Mouse (Mus musculus) CH12.LX (cell line): ENCODE results near the gene Fam187a. TPM values are rescaled to one million over a fixed set of nuclear protein-coding genes. Genes with fewer than 3 reads are reported as not detected.

Experiments
- DNase-seq: peaks from one replicate; pipeline ENCODE4 v3.0.0-alpha.2; 2013; ENCODE audit errors: extremely low read depth
- H3K27ac ChIP-seq: 2 replicates; pipeline ENCODE4 v1.5.1; 2012; ENCODE audit warnings: low read depth, mild to moderate bottlenecking, control low read depth, moderate library complexity; ENCODE audit not compliant: insufficient read depth
- H3K27me3 ChIP-seq: replicated peaks from 2 replicates; pipeline ENCODE3; 2012; ENCODE audit warnings: inconsistent platforms
- H3K36me3 ChIP-seq, 2 experiments: replicated peaks in 1 of 2; 2 replicates each; pipeline versions ENCODE3 to v1.6.1; 2012; ENCODE audit warnings: inconsistent platforms in 1 of 2, low read length in 1 of 2, mild to moderate bottlenecking in 1 of 2, mixed read lengths in 1 of 2, moderate library complexity in 1 of 2; ENCODE audit not compliant: control insufficient read depth in 1 of 2, insufficient read depth in 1 of 2
- H3K4me1 ChIP-seq, 2 experiments: 2 replicates each; pipeline ENCODE4 v1.6.1; 2012; ENCODE audit warnings: inconsistent platforms in 1 of 2, moderate library complexity in 1 of 2; ENCODE audit not compliant: insufficient read depth in 2 of 2, control insufficient read depth in 1 of 2
- H3K4me2 ChIP-seq: 2 replicates; pipeline ENCODE4 v1.6.1; 2012; ENCODE audit warnings: low read depth, mild to moderate bottlenecking, control low read depth; ENCODE audit not compliant: poor library complexity, insufficient read depth, severe bottlenecking
- H3K4me3 ChIP-seq, 3 experiments: fragments of 150-350 bp in 1 of 3; sonication (generic) in 1 of 3; replicated peaks in 1 of 3; 2 replicates each; pipeline versions ENCODE3 to v1.5.1; 2011 to 2012; ENCODE audit warnings: low read depth in 2 of 3, low read length in 2 of 3, mild to moderate bottlenecking in 2 of 3, moderate library complexity in 2 of 3, control low read depth in 1 of 3, improper control_type of control experiment in 1 of 3, inconsistent platforms in 1 of 3, mixed read lengths in 1 of 3; ENCODE audit not compliant: poor library complexity in 1 of 3
- H3K79me2 ChIP-seq: replicated peaks from 2 replicates; pipeline ENCODE4 v1.6.1; 2012; ENCODE audit warnings: mild to moderate bottlenecking, moderate library complexity; ENCODE audit not compliant: control insufficient read depth, poor library complexity, insufficient read depth, severe bottlenecking; ENCODE audit errors: extremely low read depth
- H3K9ac ChIP-seq: 2 replicates; pipeline ENCODE4 v1.6.1; 2012; ENCODE audit warnings: low read depth, mild to moderate bottlenecking, control low read depth, moderate library complexity; ENCODE audit not compliant: insufficient read depth
- H3K9me3 ChIP-seq: replicated peaks from 2 replicates; pipeline ENCODE3; 2012; ENCODE audit warnings: low read length, inconsistent platforms, mixed read lengths
- CHD1 ChIP-seq: IDR thresholded peaks from 2 replicates; pipeline ENCODE4 v1.6.1; 2012; ENCODE audit warnings: low read depth, low read length, improper control_type of control experiment, inconsistent platforms
- CHD2 ChIP-seq: IDR thresholded peaks from 2 replicates; pipeline ENCODE4 v1.6.1; 2011; ENCODE audit warnings: low read length, improper control_type of control experiment
- CTCF ChIP-seq, 2 experiments: IDR thresholded peaks in 1 of 2; conservative IDR thresholded peaks in 1 of 2; 2 replicates each; pipeline ENCODE4 v1.5.1; 2011 to 2012; ENCODE audit warnings: low read depth in 2 of 2, low read length in 2 of 2, improper control_type of control experiment in 1 of 2, inconsistent platforms in 1 of 2, mild to moderate bottlenecking in 1 of 2, moderate library complexity in 1 of 2
- E2F4 ChIP-seq: IDR thresholded peaks from 2 replicates; pipeline ENCODE4 v1.6.1; 2011; ENCODE audit warnings: low read depth, low read length, improper control_type of control experiment; ENCODE audit not compliant: insufficient replicate concordance
- ELF1 ChIP-seq: IDR thresholded peaks from 2 replicates; pipeline ENCODE4 v1.6.1; 2014; ENCODE audit warnings: low read depth, mild to moderate bottlenecking, inconsistent platforms, low read length, improper control_type of control experiment
- GABPA ChIP-seq: IDR thresholded peaks from 2 replicates; pipeline ENCODE4 v1.6.1; 2012; ENCODE audit warnings: low read depth, low read length, improper control_type of control experiment, inconsistent platforms; ENCODE audit not compliant: insufficient replicate concordance
- IRF4 ChIP-seq: IDR thresholded peaks from 2 replicates; pipeline ENCODE4 v1.6.1; 2014; ENCODE audit warnings: low read depth, mild to moderate bottlenecking, inconsistent platforms, low read length, improper control_type of control experiment
- JUN ChIP-seq: IDR thresholded peaks from 2 replicates; pipeline ENCODE4 v1.6.1; 2011; ENCODE audit warnings: low read depth, mild to moderate bottlenecking, low read length, improper control_type of control experiment, moderate library complexity; ENCODE audit not compliant: insufficient read depth
- KAT2A ChIP-seq: IDR thresholded peaks from 2 replicates; pipeline ENCODE4 v1.6.1; 2012; ENCODE audit warnings: low read length, improper control_type of control experiment, inconsistent platforms; ENCODE audit not compliant: insufficient replicate concordance
- MAFK ChIP-seq: IDR thresholded peaks from 2 replicates; pipeline ENCODE4 v1.6.1; 2011; ENCODE audit warnings: low read length, improper control_type of control experiment; ENCODE audit not compliant: insufficient replicate concordance
- MAZ ChIP-seq: IDR thresholded peaks from 2 replicates; pipeline ENCODE4 v1.6.1; 2012; ENCODE audit warnings: low read depth, mild to moderate bottlenecking, inconsistent platforms, low read length, improper control_type of control experiment, moderate library complexity
- MYC ChIP-seq: IDR thresholded peaks from 2 replicates; pipeline ENCODE4 v1.6.1; 2011; ENCODE audit warnings: low read depth, mild to moderate bottlenecking, improper control_type of control experiment, low read length
- NELFE ChIP-seq: IDR thresholded peaks from 2 replicates; pipeline ENCODE4 v1.6.1; 2011; ENCODE audit warnings: low read depth, low read length, improper control_type of control experiment
- NRF1 ChIP-seq: IDR thresholded peaks from 2 replicates; pipeline ENCODE4 v1.6.1; 2014; ENCODE audit warnings: low read depth, mild to moderate bottlenecking, inconsistent platforms, low read length, improper control_type of control experiment, moderate library complexity
- POLR2AphosphoS2 ChIP-seq: IDR thresholded peaks from 2 replicates; pipeline ENCODE4 v1.6.1; 2011; ENCODE audit warnings: low read depth, low read length, improper control_type of control experiment
- RAD21 ChIP-seq: IDR thresholded peaks from 2 replicates; pipeline ENCODE4 v1.6.1; 2011; ENCODE audit warnings: low read depth, mild to moderate bottlenecking, low read length, improper control_type of control experiment, moderate library complexity
- SIN3A ChIP-seq: IDR thresholded peaks from 2 replicates; pipeline ENCODE4 v1.6.1; 2012; ENCODE audit warnings: low read length, improper control_type of control experiment, inconsistent platforms
- SMC3 ChIP-seq: IDR thresholded peaks from 2 replicates; pipeline ENCODE4 v1.6.1; 2011; ENCODE audit warnings: low read depth, low read length, improper control_type of control experiment
- TBP ChIP-seq: conservative IDR thresholded peaks from 2 replicates; pipeline ENCODE4 v1.6.1; 2011; ENCODE audit warnings: low read depth, low read length, improper control_type of control experiment
- TCF12 ChIP-seq: IDR thresholded peaks from 2 replicates; pipeline ENCODE4 v1.6.1; 2014; ENCODE audit warnings: low read depth, mild to moderate bottlenecking, inconsistent platforms, low read length, improper control_type of control experiment
- ZKSCAN1 ChIP-seq: IDR thresholded peaks from 2 replicates; pipeline ENCODE4 v1.6.1; 2012; ENCODE audit warnings: low read depth, inconsistent platforms, low read length, improper control_type of control experiment, borderline replicate concordance
- ZMIZ1 ChIP-seq: IDR thresholded peaks from 2 replicates; pipeline ENCODE4 v1.6.1; 2012; ENCODE audit warnings: low read depth, mild to moderate bottlenecking, inconsistent platforms, low read length, improper control_type of control experiment
- ZNF384 ChIP-seq: IDR thresholded peaks from 2 replicates; pipeline ENCODE4 v1.6.1; 2012; ENCODE audit warnings: low read depth, low read length, improper control_type of control experiment, inconsistent platforms
- dilution Hi-C: fragments of 300-500 bp; cut with MboI; formaldehyde crosslinking; loops from 2 replicates; pipeline ENCODE4 v1.14.3; 2020; ENCODE audit warnings: low sequenced_read_pairs; ENCODE audit not compliant: extremely low pct_unique_long_range_greater_than_20kb, extremely low pct_ligation_motif_present
- in situ Hi-C: fragments of 300-500 bp; cut with MboI; formaldehyde crosslinking; loops from 3 replicates; pipeline ENCODE4 v1.14.3; 2019; ENCODE audit warnings: low sequenced_read_pairs, low pct_ligation_motif_present, low pct_unique_long_range_greater_than_20kb, mixed read lengths
- polyA plus RNA-seq: library from polyadenylated mRNA; unstranded; fragments of >175 nt; gene quantifications from 2 replicates; pipeline ENCODE4 v1.2.1, GENCODE M21; 2012; ENCODE audit warnings: low read depth; ENCODE audit not compliant: insufficient read length
- total RNA-seq, 2 experiments: library from RNA; depleted of rRNA; stranded (reverse); fragments of 300-350 nt in 1 of 2; fragments of >200 nt in 1 of 2; gene quantifications; 2 replicates each; pipeline ENCODE4 v1.2.3; 2012 to 2014

Gene Fam187a
- total and polyA plus RNA-seq, 3 experiments: not detected

GRCm38 (mm10) chr11:102896641-102897040, 11.7 kb downstream of the Fam187a start:
- Histone ChIP-seq H3K27me3 (peaks cover 66% of the 10 kb centered on the region), H3K27ac (no peak overlapping the region), H3K4me1 (peaks cover 5 to 17% of the 10 kb centered on the region in 2 experiments), H3K4me2 (no peak overlapping the region), H3K9me3 (no peaks in the 10 kb centered on the region), H3K79me2 (no peaks in the 10 kb centered on the region), H3K36me3 (no peaks in the 10 kb centered on the region), H3K4me3 (no peak overlapping the region), H3K9ac (no peak overlapping the region)
- in situ Hi-C loops: loop anchor here (5.0 kb wide), 2 partner anchors 36 to 96 kb away; no protein-coding TSS in a partner anchor
- no peak for TF ChIP-seq GABPA
- TF ChIP-seq KAT2A: no peak
- TF ChIP-seq POLR2AphosphoS2: no peak
- TF ChIP-seq NELFE: no peak
- TF ChIP-seq RAD21: no peak
- no peak for TF ChIP-seq CTCF (conservative IDR thresholded peaks at IDR 0.05 in 1 of 2, IDR thresholded peaks at IDR 0.05 in 1 of 2; ENCODE audit: low read depth in 2 of 2, low read length in 2 of 2)
- TF ChIP-seq NRF1: no peak
- TF ChIP-seq CHD1: no peak
- TF ChIP-seq MYC: no peak
- no peak for TF ChIP-seq JUN
- no peak for TF ChIP-seq MAFK
- TF ChIP-seq E2F4: no peak
- TF ChIP-seq TCF12: no peak
- TF ChIP-seq CHD2: no peak
- no peak for TF ChIP-seq TBP
- no peak for TF ChIP-seq ZMIZ1
- dilution Hi-C loops: no loop called here
- no peak for DNase-seq

- H3K27me3 ChIP-seq: peaks cover 53% of the 10 kb centered on the region
- H3K79me2 ChIP-seq: no peaks in the 10 kb centered on the region
- dilution Hi-C loops: no loop called here
- no peak overlapping the region for H3K4me3 ChIP-seq
- no peak overlapping the region for H3K27ac ChIP-seq
- H3K9ac ChIP-seq: no peak overlapping the region
- H3K9me3 ChIP-seq: no peaks in the 10 kb centered on the region
- in situ Hi-C loops: loop anchor here (5.0 kb wide), 2 partner anchors 34 to 94 kb away; no protein-coding TSS in a partner anchor
- TF ChIP-seq ELF1: no peak
- TF ChIP-seq MAZ: no peak
- no peak for TF ChIP-seq CHD1
- no peak for TF ChIP-seq MYC
- no peak for TF ChIP-seq NELFE
- TF ChIP-seq ZNF384: no peak
- no peak for TF ChIP-seq TBP
- TF ChIP-seq JUN: no peak
- TF ChIP-seq IRF4: no peak
- TF ChIP-seq ZKSCAN1: no peak
- TF ChIP-seq SMC3: no peak
- no peak for TF ChIP-seq POLR2AphosphoS2
- TF ChIP-seq ZMIZ1: no peak
- TF ChIP-seq SIN3A: no peak
- no peak for TF ChIP-seq E2F4
- no peak for DNase-seq
- peaks cover 0 to 4% of the 10 kb centered on the region in 2 experiments for H3K36me3 ChIP-seq
- H3K4me2 ChIP-seq: no peak overlapping the region
- peaks cover 3 to 11% of the 10 kb centered on the region in 2 experiments; a peak in 3 of 4 replicates for H3K4me1 ChIP-seq
Observed at GRCm38 (mm10) chr11:102898408-102898807, 13.4 kb downstream of the Fam187a start.
